Mouse (Mus musculus) embryonic fibroblast, embryonic 13.5 days (primary cell): Measurements from ENCODE around the gene Clec2d. TPM values are rescaled to one million over a fixed set of nuclear protein-coding genes. Genes with fewer than 3 reads are reported as not detected.

Experiments used
- H3K27ac ChIP-seq: 2 replicates; pipeline ENCODE4 v1.5.1; 2012; ENCODE audit warnings: low read length, control low read depth, inconsistent platforms; ENCODE audit not compliant: insufficient read depth
- H3K4me1 ChIP-seq: 2 replicates; pipeline ENCODE4 v1.6.1; 2011; ENCODE audit warnings: low read length; ENCODE audit not compliant: control insufficient read depth, insufficient read depth
- H3K4me3 ChIP-seq: 2 replicates; pipeline ENCODE4 v1.5.1; 2011; ENCODE audit warnings: mild to moderate bottlenecking, control low read depth, low read length; ENCODE audit not compliant: insufficient read depth
- CTCF ChIP-seq: IDR thresholded peaks from 2 replicates; pipeline ENCODE4 v1.5.1; 2011; ENCODE audit warnings: mild to moderate bottlenecking, control low read depth, low read length, moderate library complexity, borderline replicate concordance; ENCODE audit not compliant: insufficient read depth
- POLR2A ChIP-seq: IDR thresholded peaks from 2 replicates; pipeline ENCODE4 v1.6.1; 2011; ENCODE audit warnings: low read depth, mild to moderate bottlenecking, control low read depth, low read length, moderate library complexity
- polyA plus RNA-seq: library from polyadenylated mRNA; stranded (reverse); fragments of >200 nt; gene quantifications from 2 replicates; pipeline ENCODE4 v1.2.4, GENCODE M21; 2011; ENCODE audit warnings: low read depth; ENCODE audit not compliant: missing spikeins, insufficient read length

Clec2d gene
- polyA plus RNA-seq, 1 experiment, result 45.1 TPM

GRCm38 (mm10) chr6:129221053-129221452 lies 40.6 kb downstream of the Clec2d start:
- no peak overlapping the region for H3K27ac ChIP-seq
- no peak overlapping the region for H3K4me3 ChIP-seq
- H3K4me1 ChIP-seq, result peaks cover 5% of the 10 kb centered on the region
- TF ChIP-seq POLR2A (no peak), CTCF (no peak)

- no peak for TF ChIP-seq POLR2A
- TF ChIP-seq CTCF, result no peak
- peaks cover 5% of the 10 kb centered on the region for H3K4me1 ChIP-seq
- H3K27ac ChIP-seq, result peak overlapping the region; percentile 99
- no peak overlapping the region for H3K4me3 ChIP-seq
These were observed 41.9 kb downstream of the Clec2d start for GRCm38 (mm10) chr6:129222188-129222800.

- Histone ChIP-seq H3K4me1 (peaks cover 5% of the 10 kb centered on the region), H3K4me3 (no peak overlapping the region), H3K27ac (peak overlapping the region; percentile 99)
- TF ChIP-seq POLR2A (no peak), CTCF (no peak)
These were observed 43.2 kb downstream of the Clec2d start for GRCm38 (mm10) chr6:129223611-129224010.

GRCm38 (mm10) chr6:129224090-129224489 lies 43.7 kb downstream of the Clec2d start:
- no peak overlapping the region; the same call in 1 of the 2 replicates for H3K27ac ChIP-seq
- H3K4me3 ChIP-seq, result no peak overlapping the region
- no peak for TF ChIP-seq POLR2A
- TF ChIP-seq CTCF, result no peak
- peaks cover 9% of the 10 kb centered on the region for H3K4me1 ChIP-seq

- TF ChIP-seq CTCF, result no peak
- TF ChIP-seq POLR2A, result no peak
- no peak overlapping the region for H3K4me3 ChIP-seq
- H3K4me1 ChIP-seq, result peaks cover 12% of the 10 kb centered on the region
- H3K27ac ChIP-seq, result no peak overlapping the region; the same call in 1 of the 2 replicates
These were observed 44.7 kb downstream of the Clec2d start for GRCm38 (mm10) chr6:129225078-129225477.

- H3K27ac ChIP-seq, result peak overlapping the region; percentile 100
- no peak overlapping the region for H3K4me3 ChIP-seq
- H3K4me1 ChIP-seq, result peaks cover 17% of the 10 kb centered on the region
- TF ChIP-seq POLR2A (no peak), CTCF (no peak)
These were observed 48.7 kb downstream of the Clec2d start for GRCm38 (mm10) chr6:129228935-129229773.

GRCm38 (mm10) chr6:129229774-129230578 lies 49.6 kb downstream of the Clec2d start:
- H3K27ac ChIP-seq, result peak overlapping the region; percentile 100

GRCm38 (mm10) chr6:129232005-129232841 lies 51.8 kb downstream of the Clec2d start:
- Histone ChIP-seq H3K4me1 (peaks cover 27% of the 10 kb centered on the region), H3K4me3 (no peak overlapping the region), H3K27ac (peak overlapping the region; percentile 100)
- TF ChIP-seq CTCF, result no peak
- peak; percentile 24; the same call in 1 of the 2 replicates for TF ChIP-seq POLR2A

More at GRCm38 (mm10) chr6:129229774-129230578, 49.6 kb downstream of the Clec2d start:
- Histone ChIP-seq H3K4me1 (peaks cover 17% of the 10 kb centered on the region), H3K4me3 (no peak overlapping the region)
- no peak; the same call in 1 of the 2 replicates for TF ChIP-seq POLR2A
- TF ChIP-seq CTCF, result no peak

- H3K4me1 ChIP-seq, result peaks cover 27% of the 10 kb centered on the region
- H3K27ac ChIP-seq, result peak overlapping the region; percentile 100
- no peak overlapping the region for H3K4me3 ChIP-seq
- TF ChIP-seq CTCF, result no peak
- no peak for TF ChIP-seq POLR2A
These were observed 52.4 kb downstream of the Clec2d start for GRCm38 (mm10) chr6:129232842-129233205.
